Mouse (Mus musculus) heart, adult 18-20 months (tissue): Measurements from ENCODE around the gene Rhbdd1. TPM values are rescaled to one million over a fixed set of nuclear protein-coding genes. Genes with fewer than 3 reads are reported as not detected.

Experiments
- DNase-seq, 2 experiments: peaks; one replicate each; pipeline ENCODE4 v3.0.0; 2021 to 2022; ENCODE audit warnings: mixed read lengths in 1 of 2
- total RNA-seq, 2 experiments: library from RNA; stranded (reverse); gene quantifications; 2 replicates each; pipeline ENCODE4 v1.2.3; 2021

Rhbdd1 gene
- total RNA-seq, 2 experiments from 2014 or later = 9.0 to 11.9 TPM

- no peak for DNase-seq
Observed at GRCm38 (mm10) chr1:82429061-82429460, 112.8 kb downstream of the Rhbdd1 start.

GRCm38 (mm10) chr1:82432919-82433648, 116.8 kb downstream of the Rhbdd1 start:
- DNase-seq = peak; percentile 42 to 78

GRCm38 (mm10) chr1:82433649-82434005, 117.4 kb downstream of the Rhbdd1 start:
- DNase-seq = no peak

- DNase-seq = no peak
Observed at GRCm38 (mm10) chr1:82437273-82437672, 121.0 kb downstream of the Rhbdd1 start.

GRCm38 (mm10) chr1:82440123-82440522, 123.9 kb downstream of the Rhbdd1 start:
- peak; percentile 40 to 67 for DNase-seq

GRCm38 (mm10) chr1:82443517-82443916, 127.3 kb downstream of the Rhbdd1 start:
- no peak for DNase-seq

GRCm38 (mm10) chr1:82446049-82446448, 129.8 kb downstream of the Rhbdd1 start:
- DNase-seq = peak; percentile 61 to 62

GRCm38 (mm10) chr1:82449851-82450250, 133.6 kb downstream of the Rhbdd1 start:
- peak; percentile 20 to 39 for DNase-seq

GRCm38 (mm10) chr1:82451927-82452651, 135.8 kb downstream of the Rhbdd1 start:
- DNase-seq = no peak

GRCm38 (mm10) chr1:82454031-82454430, 137.8 kb downstream of the Rhbdd1 start:
- DNase-seq = no peak

GRCm38 (mm10) chr1:82459350-82459749, 143.1 kb downstream of the Rhbdd1 start:
- no peak for DNase-seq

- no peak for DNase-seq
Observed at GRCm38 (mm10) chr1:82459926-82460325, 143.7 kb downstream of the Rhbdd1 start.

- peak; percentile 36 to 70 for DNase-seq
Observed at GRCm38 (mm10) chr1:82461041-82461440, 144.8 kb downstream of the Rhbdd1 start.

GRCm38 (mm10) chr1:82465321-82465853, 149.1 kb downstream of the Rhbdd1 start:
- DNase-seq = no peak

- no peak for DNase-seq
Observed at GRCm38 (mm10) chr1:82468872-82469271, 152.6 kb downstream of the Rhbdd1 start.

GRCm38 (mm10) chr1:82470516-82471225, 154.4 kb downstream of the Rhbdd1 start:
- no peak for DNase-seq

- DNase-seq = no peak
Observed at GRCm38 (mm10) chr1:82473467-82473866, 157.2 kb downstream of the Rhbdd1 start.

GRCm38 (mm10) chr1:82474461-82474961, 158.3 kb downstream of the Rhbdd1 start:
- peak in 1 of 2 experiments; percentile 37 for DNase-seq

- DNase-seq = no peak
Observed at GRCm38 (mm10) chr1:82475254-82475653, 159.0 kb downstream of the Rhbdd1 start.

- DNase-seq = no peak
Observed at GRCm38 (mm10) chr1:82475821-82476220, 159.6 kb downstream of the Rhbdd1 start.

GRCm38 (mm10) chr1:82476256-82476655, 160.0 kb downstream of the Rhbdd1 start:
- peak; percentile 27 to 57 for DNase-seq

GRCm38 (mm10) chr1:82476746-82477145, 160.5 kb downstream of the Rhbdd1 start:
- peak; percentile 29 to 35 for DNase-seq
